ENCODE assay signal across 8 mouse cellular contexts in genomic region chr11:3912100-3912874, GRCm38 (mm10). TPM values are rescaled to one million over a fixed set of nuclear protein-coding genes. Genes with fewer than 3 reads are reported as not detected.
A peak's percentile ranks its signal among the peaks of the same experiment; 100 is the strongest.
DNase-seq lines count a peak whose midpoint lies in the region; ATAC-seq and TF ChIP-seq lines count a peak whose summit lies in the region.

No protein-coding gene starts in this region.

- peaks cover 62% of the 10 kb centered on the region for H3K79me2 ChIP-seq in macrophage (ENCODE audit: inconsistent target)

- WGBS in intestine, postnatal 0 days, result 40% methylated on average over 19 of the region's 19 CpGs
- 70% methylated on average over 19 of the region's 19 CpGs for WGBS in macrophage (ENCODE audit: missing documents)
- WGBS in thymus, adult 2 months, result 82% methylated on average over 19 of the region's 19 CpGs

- H3K9ac ChIP-seq in intestine, postnatal 0 days (ENCODE audit: low read depth, low read length), result peak overlapping the region; percentile 31; the same call in 1 of the 2 replicates

- 0 out of 2 replicates have a peak, but pooled peaks have one; percentile 17 for TF ChIP-seq CTCF in embryonic fibroblast, embryonic 13.5 days (IDR thresholded peaks at IDR 0.05; ENCODE audit: borderline replicate concordance, insufficient read depth, low read length)
- no peak for TF ChIP-seq CTCF in intestine, postnatal 0 days (IDR thresholded peaks at IDR 0.05; ENCODE audit: low read depth)
- no peak for TF ChIP-seq CTCF in thymus, adult 2 months (IDR thresholded peaks at IDR 0.05; ENCODE audit: borderline replicate concordance, control insufficient read depth, extremely low read depth, insufficient read depth, low read length, poor library complexity)

- peak overlapping the region; percentile 79; the same call in 1 of the 2 replicates for H3K27ac ChIP-seq in embryonic fibroblast, embryonic 13.5 days (ENCODE audit: insufficient read depth, low read length)
- H3K27ac ChIP-seq in intestine, postnatal 0 days (ENCODE audit: low read depth, low read length), result no peak overlapping the region
- peak overlapping the region; percentile 68 for H3K27ac ChIP-seq in macrophage
- no peak overlapping the region for H3K27ac ChIP-seq in thymus, adult 2 months (ENCODE audit: control insufficient read depth, insufficient read depth, low read length)

- H3K9me3 ChIP-seq in intestine, postnatal 0 days (ENCODE audit: control insufficient read depth), result no peaks in the 10 kb centered on the region

- TF ChIP-seq POLR2A in embryonic fibroblast, embryonic 13.5 days (IDR thresholded peaks at IDR 0.05; ENCODE audit: low read depth, low read length), result no peak
- TF ChIP-seq POLR2A in thymus, adult 2 months (IDR thresholded peaks at IDR 0.05; ENCODE audit: control insufficient read depth, extremely low read depth, insufficient read depth, low read length, poor library complexity), result no peak

- peaks cover 6% of the 10 kb centered on the region for H3K36me3 ChIP-seq in intestine, postnatal 0 days (ENCODE audit: control insufficient read depth, insufficient read depth)
- peaks cover 3% of the 10 kb centered on the region; the same call in 1 of the 2 replicates for H3K36me3 ChIP-seq in macrophage (ENCODE audit: inconsistent target)
- H3K36me3 ChIP-seq in thymus, adult 2 months (ENCODE audit: control insufficient read depth, insufficient read depth, low read length), result no peaks in the 10 kb centered on the region

- H3K4me2 ChIP-seq in intestine, postnatal 0 days (replicated peaks; ENCODE audit: low read depth), result peak overlapping the region; percentile 81

- H3K4me3 ChIP-seq in embryonic fibroblast, embryonic 13.5 days (ENCODE audit: insufficient read depth, low read length), result peak overlapping the region; percentile 65
- H3K4me3 ChIP-seq in intestine, postnatal 0 days (ENCODE audit: low read depth, low read length), result peak overlapping the region; percentile 52
- H3K4me3 ChIP-seq in macrophage (ENCODE audit: inconsistent target), result peak overlapping the region; percentile 86
- H3K4me3 ChIP-seq in thymus, adult 2 months (ENCODE audit: control insufficient read depth, insufficient read depth, low read length), result no peak overlapping the region

- DNase-seq in kidney, adult 18-20 months, result peak; percentile 7
- DNase-seq in kidney, adult 9 months, result no peak
- DNase-seq in NIH3T3 (ENCODE audit: low read depth), result peak; percentile 69
- DNase-seq in thymus, adult 2 months, result no peak
- DNase-seq in testis, postnatal 14 days (ENCODE audit: low spot score), result no peak

- H3K4me1 ChIP-seq in embryonic fibroblast, embryonic 13.5 days (ENCODE audit: control insufficient read depth, insufficient read depth, low read length), result 0 out of 2 replicates have a peak, but pooled peaks cover 8% of the 10 kb centered on the region
- peaks cover 15% of the 10 kb centered on the region; the same call in 1 of the 2 replicates for H3K4me1 ChIP-seq in intestine, postnatal 0 days (replicated peaks; ENCODE audit: control insufficient read depth, insufficient read depth, low read length)
- peaks cover 14% of the 10 kb centered on the region for H3K4me1 ChIP-seq in thymus, adult 2 months (replicated peaks; ENCODE audit: control insufficient read depth, insufficient read depth, low read length)

- no peak for ATAC-seq in intestine, postnatal 0 days

- H3K27me3 ChIP-seq in intestine, postnatal 0 days (replicated peaks; ENCODE audit: control insufficient read depth, insufficient read depth, low read length), result peaks cover 13% of the 10 kb centered on the region; the same call in 1 of the 2 replicates
- no peaks in the 10 kb centered on the region; the same call in 1 of the 2 replicates for H3K27me3 ChIP-seq in thymus, adult 2 months (ENCODE audit: control insufficient read depth, insufficient read depth, low read length)

RNA-seq across cellular contexts. Expression of gene Slc35e4, which starts 2.2 kb away (rescaled TPM):
- 12.0 and 13.1 TPM in 2 replicates for polyA plus RNA-seq in embryonic fibroblast, embryonic 13.5 days (2011; ENCODE audit: insufficient read length, low read depth, missing spikeins)
- polyA plus RNA-seq in intestine, postnatal 0 days (2015; fragmentation: Nextera tagmentation; extraction: Ambion mirVana), result 2.1 and 2.2 TPM in 2 replicates
- 10 to 100 TPM in 4 of 26 experiments, 1 to 10 TPM in 22; 2.2 to 16.6 (median 5.0) TPM for total RNA-seq in macrophage (2018; cell fraction: chromatin; rRNA removed)
- total RNA-seq in macrophage (2018; cell fraction: cytosol; rRNA removed), result 10 to 100 TPM in 15 of 26 experiments, 1 to 10 TPM in 11; 5.3 to 27.6 (median 13.8) TPM
- total RNA-seq in macrophage (2018; cell fraction: nucleus; rRNA removed), result 10 to 100 TPM in 15 of 26 experiments, 1 to 10 TPM in 11; 5.4 to 25.1 (median 10.6) TPM
- polyA plus RNA-seq in macrophage (2018), result 7.6 to 21.0 TPM (median 11.5 TPM) in 3 replicates
- polyA plus RNA-seq in thymus, adult 2 months (2012; rRNA removed), result 3.6 and 3.9 TPM in 2 replicates

RNA-seq across cellular contexts. Expression of gene Dusp18, which starts 17.2 kb away (rescaled TPM):
- polyA plus RNA-seq in embryonic fibroblast, embryonic 13.5 days (2011; ENCODE audit: insufficient read length, low read depth, missing spikeins), result 11.7 and 12.6 TPM in 2 replicates
- polyA plus RNA-seq in intestine, postnatal 0 days (2015; fragmentation: Nextera tagmentation; extraction: Ambion mirVana), result 2.4 and 2.5 TPM in 2 replicates
- 1 to 10 TPM in 5 of 26 experiments, under 1 TPM in 14, not detected in 7; 0.18 to 2.4 (median 0.49) TPM for total RNA-seq in macrophage (2018; cell fraction: chromatin; rRNA removed)
- 1 to 10 TPM; 1.1 to 3.5 (median 1.9) TPM for total RNA-seq in macrophage (2018; cell fraction: cytosol; rRNA removed)
- total RNA-seq in macrophage (2018; cell fraction: nucleus; rRNA removed), result 1 to 10 TPM in 11 of 26 experiments, under 1 TPM in 15; 0.29 to 3.4 (median 0.92) TPM
- 1.5 to 2.8 TPM (median 1.5 TPM) in 3 replicates for polyA plus RNA-seq in macrophage (2018)
- 1.1 and 2.4 TPM in 2 replicates for polyA plus RNA-seq in thymus, adult 2 months (2012; rRNA removed)

RNA-seq across cellular contexts. Expression of gene 4921536K21Rik, which starts 17.4 kb away (rescaled TPM):
- 0.68 and 0.86 TPM in 2 replicates for polyA plus RNA-seq in embryonic fibroblast, embryonic 13.5 days (2011; ENCODE audit: insufficient read length, low read depth, missing spikeins)
- 0.09 and 0.20 TPM in 2 replicates for polyA plus RNA-seq in intestine, postnatal 0 days (2015; fragmentation: Nextera tagmentation; extraction: Ambion mirVana)
- total RNA-seq in macrophage (2018; cell fraction: chromatin; rRNA removed), result 1 to 10 TPM in 1 of 26 experiments, under 1 TPM in 6, not detected in 19; 0.21 to 1.2 (median 0.62) TPM
- under 1 TPM; 0.04 to 0.59 (median 0.26) TPM for total RNA-seq in macrophage (2018; cell fraction: cytosol; rRNA removed)
- total RNA-seq in macrophage (2018; cell fraction: nucleus; rRNA removed), result 1 to 10 TPM in 2 of 26 experiments, under 1 TPM in 20, not detected in 4; 0.24 to 1.4 (median 0.46) TPM
- polyA plus RNA-seq in macrophage (2018), result 0.23 to 0.27 TPM (median 0.26 TPM) in 3 replicates
- 0.07 TPM in 1 of 2 replicates, not detected in the other for polyA plus RNA-seq in thymus, adult 2 months (2012; rRNA removed)

RNA-seq across cellular contexts. Expression of gene Tcn2, which starts 19.7 kb away (rescaled TPM):
- 75.4 and 97.1 TPM in 2 replicates for polyA plus RNA-seq in embryonic fibroblast, embryonic 13.5 days (2011; ENCODE audit: insufficient read length, low read depth, missing spikeins)
- polyA plus RNA-seq in intestine, postnatal 0 days (2015; fragmentation: Nextera tagmentation; extraction: Ambion mirVana), result 283 and 305 TPM in 2 replicates
- total RNA-seq in macrophage (2018; cell fraction: chromatin; rRNA removed), result 10 to 100 TPM in 19 of 26 experiments, 1 to 10 TPM in 7; 4.7 to 39.2 (median 15.6) TPM
- 100 to 1,000 TPM in 16 of 26 experiments, 10 to 100 TPM in 10; 77.0 to 199 (median 125) TPM for total RNA-seq in macrophage (2018; cell fraction: cytosol; rRNA removed)
- 100 to 1,000 TPM in 10 of 26 experiments, 10 to 100 TPM in 16; 22.2 to 149 (median 94.6) TPM for total RNA-seq in macrophage (2018; cell fraction: nucleus; rRNA removed)
- 146 to 274 TPM (median 178 TPM) in 3 replicates for polyA plus RNA-seq in macrophage (2018)
- polyA plus RNA-seq in thymus, adult 2 months (2012; rRNA removed), result 49.4 and 60.3 TPM in 2 replicates

RNA-seq across cellular contexts. Expression of gene Osbp2, which starts 48.6 kb away (rescaled TPM):
- 1.3 and 1.5 TPM in 2 replicates for polyA plus RNA-seq in embryonic fibroblast, embryonic 13.5 days (2011; ENCODE audit: insufficient read length, low read depth, missing spikeins)
- polyA plus RNA-seq in intestine, postnatal 0 days (2015; fragmentation: Nextera tagmentation; extraction: Ambion mirVana), result 1.9 TPM in 2 replicates
- total RNA-seq in macrophage (2018; cell fraction: chromatin; rRNA removed), result 10 to 100 TPM in 22 of 26 experiments, 1 to 10 TPM in 4; 6.7 to 69.7 (median 19.2) TPM
- total RNA-seq in macrophage (2018; cell fraction: cytosol; rRNA removed), result 10 to 100 TPM in 14 of 26 experiments, 1 to 10 TPM in 12; 4.3 to 30.6 (median 15.9) TPM
- 10 to 100 TPM in 24 of 26 experiments, 1 to 10 TPM in 2; 7.6 to 53.1 (median 15.8) TPM for total RNA-seq in macrophage (2018; cell fraction: nucleus; rRNA removed)
- polyA plus RNA-seq in macrophage (2018), result 11.1 to 28.2 TPM (median 13.4 TPM) in 3 replicates
- 0.27 and 1.1 TPM in 2 replicates for polyA plus RNA-seq in thymus, adult 2 months (2012; rRNA removed)

Comparison
In these comparisons a context has a peak if more than half of its experiments do, and no peak if none do; other contexts are left out.
1. DNase-seq: peak in kidney, adult 18-20 months (single experiment) and NIH3T3 (single experiment); none in kidney, adult 9 months (single experiment), thymus, adult 2 months (single experiment) and testis, postnatal 14 days (single experiment).
2. H3K27ac ChIP-seq: peak in embryonic fibroblast, embryonic 13.5 days (single experiment) and macrophage (single experiment); none in intestine, postnatal 0 days (single experiment) and thymus, adult 2 months (single experiment).